ENCODE assay signal across 9 mouse cellular contexts in genomic region chr9:64120584-64121277, GRCm38 (mm10). TPM values are rescaled to one million over a fixed set of nuclear protein-coding genes. Genes with fewer than 3 reads are reported as not detected.
DNase-seq lines count a peak whose midpoint lies in the region; ATAC-seq and TF ChIP-seq lines count a peak whose summit lies in the region.
"Had no signal": no experiment of that assay in that cellular context is flagged by ENCODE, and none has a peak within 500 bp of the region (broad histone marks: within the 10 kb centered on the region; RNA-seq: fewer than 3 reads in every experiment).

No protein-coding gene starts in this region.

- H3K9ac ChIP-seq in ES-E14 (ENCODE audit: insufficient read depth, low read depth, low read length, poor library complexity, severe bottlenecking): peak overlapping the region; percentile 53; the same call in 1 of the 2 replicates
- H3K9ac ChIP-seq in lung, embryonic 16.5 days (ENCODE audit: low read length): no peak overlapping the region

- H3K4me1 ChIP-seq in ES-E14 (ENCODE audit: control insufficient read depth in 2 of 2, insufficient read depth in 2 of 2, low read length in 2 of 2, poor library complexity in 1 of 2): peaks cover 5 to 24% of the 10 kb centered on the region in 2 experiments
- H3K4me1 ChIP-seq in lung, embryonic 16.5 days (replicated peaks; ENCODE audit: control insufficient read depth, insufficient read depth, low read length): no peaks in the 10 kb centered on the region

- in situ Hi-C loops in ES-E14 (cut with MboI; ENCODE audit: low sequenced_read_pairs in 2 of 2, unreplicated experiment in 2 of 2): no loop called here

- no peak overlapping the region for H3K27ac ChIP-seq in ES-E14 (ENCODE audit: insufficient read depth, low read depth, low read length, poor library complexity, severe bottlenecking)
- no peak overlapping the region for H3K27ac ChIP-seq in lung, embryonic 16.5 days (ENCODE audit: low read length)
- H3K27ac ChIP-seq: macrophage had no signal

- DNase-seq in gastrocnemius, postnatal 25 days: peak; percentile 25
- DNase-seq in gastrocnemius, adult 8-10 months (ENCODE audit: low spot score in 2 of 2): no peak
- DNase-seq in ES-E14 (ENCODE audit: low read depth, low spot score): peak; percentile 86
- DNase-seq in cerebellum, postnatal 4 days (ENCODE audit: low spot score in 2 of 2): no peak
- DNase-seq in heart, postnatal 10 days: no peak
- DNase-seq in right cerebral cortex, postnatal 25 days: no peak

- intact Hi-C loops in heart, postnatal 10 days (cut with DNase I): no loop called here

- no peaks in the 10 kb centered on the region for H3K9me3 ChIP-seq in ES-E14 (ENCODE audit: control insufficient read depth, insufficient read depth, low read depth, low read length)
- H3K9me3 ChIP-seq in lung, embryonic 16.5 days (ENCODE audit: control insufficient read depth, low read length): no peaks in the 10 kb centered on the region

- H3K27me3 ChIP-seq in lung, embryonic 16.5 days (ENCODE audit: control insufficient read depth, insufficient read depth, low read depth, low read length): no peaks in the 10 kb centered on the region

- no peaks in the 10 kb centered on the region for H3K36me3 ChIP-seq in ES-E14 (ENCODE audit: control insufficient read depth, insufficient read depth, low read length, poor library complexity, severe bottlenecking)
- no peaks in the 10 kb centered on the region for H3K36me3 ChIP-seq in lung, embryonic 16.5 days (ENCODE audit: control insufficient read depth, insufficient read depth, low read length)

- no peak overlapping the region for H3K4me2 ChIP-seq in lung, embryonic 16.5 days (ENCODE audit: low read depth, low read length)

- 39% methylated on average over 11 of the region's 11 CpGs for WGBS in lung, embryonic 16.5 days

- peak; percentile 89 for ATAC-seq in granulocyte monocyte progenitor cell, adult 5-6 weeks (replicated peaks; ENCODE audit: poor library complexity, severe bottlenecking)
- peak; percentile 47 for ATAC-seq in lung, embryonic 16.5 days (ENCODE audit: low read depth)

- peak overlapping the region; percentile 45 to 54; a peak in 3 of 4 replicates for H3K4me3 ChIP-seq in ES-E14 (ENCODE audit: insufficient read depth in 1 of 2, low read depth in 1 of 2, low read length in 2 of 2, poor library complexity in 1 of 2, severe bottlenecking in 1 of 2)
- no peak overlapping the region for H3K4me3 ChIP-seq in lung, embryonic 16.5 days (ENCODE audit: low read length)

TF ChIP-seq in ES-E14, 5 proteins besides CTCF, POLR2A, EP300 and RAD21:
- TF ChIP-seq HCFC1 (IDR thresholded peaks at IDR 0.05; ENCODE audit: borderline replicate concordance, insufficient read depth, low read length): no peak
- no peak for TF ChIP-seq ZC3H11A (IDR thresholded peaks at IDR 0.05; ENCODE audit: borderline replicate concordance, low read depth, low read length)
- TF ChIP-seq CHD2 (IDR thresholded peaks at IDR 0.05; ENCODE audit: low read depth, low read length): no peak
- no peak for TF ChIP-seq MAFK (IDR thresholded peaks at IDR 0.05; ENCODE audit: insufficient read depth, low read depth, low read length)
- no peak for TF ChIP-seq ZNF384 (IDR thresholded peaks at IDR 0.05; ENCODE audit: low read depth, low read length)
TF ChIP-seq in ES-E14: peak in this region for 0.

RNA-seq across cellular contexts. Expression of gene Lctl, which starts 3.8 kb away (rescaled TPM):
- total RNA-seq in gastrocnemius, postnatal 25 days (2021): 1 to 10 TPM in 1 of 2 experiments, not detected in 1; 1.0 TPM
- under 1 TPM in 2 of 4 experiments, not detected in 2; 0.40 to 0.68 TPM for total RNA-seq in gastrocnemius, adult 8-10 months (2022)
- total RNA-seq in ES-E14 (2012; rRNA removed): 1.5 and 2.3 TPM in 2 replicates
- not detected in 2 replicates for total RNA-seq in granulocyte monocyte progenitor cell, adult 5-6 weeks (2014; fragmentation: Nextera tagmentation)
- 0.15 and 0.39 TPM in 2 replicates for total RNA-seq in granulocyte monocyte progenitor cell, adult 5-6 weeks (2017)
- polyA plus RNA-seq in lung, embryonic 16.5 days (2015; fragmentation: Nextera tagmentation; extraction: Ambion mirVana): not detected in 2 replicates
- under 1 TPM in 1 of 2 experiments, not detected in 1; 0.26 TPM for total RNA-seq in heart, postnatal 10 days (2021)
- polyA plus RNA-seq: macrophage had no signal

RNA-seq across cellular contexts. Expression of gene Zwilch, which starts 52.2 kb away (rescaled TPM):
- total RNA-seq in gastrocnemius, postnatal 25 days (2021): under 1 TPM; 0.38 to 0.88 TPM
- total RNA-seq in gastrocnemius, adult 8-10 months (2022): under 1 TPM; 0.13 to 0.44 (median 0.37) TPM
- total RNA-seq in ES-E14 (2012; rRNA removed): 99.2 and 151 TPM in 2 replicates
- total RNA-seq in granulocyte monocyte progenitor cell, adult 5-6 weeks (2014; fragmentation: Nextera tagmentation): 61.4 and 63.4 TPM in 2 replicates
- total RNA-seq in granulocyte monocyte progenitor cell, adult 5-6 weeks (2017): 98.1 and 118 TPM in 2 replicates
- polyA plus RNA-seq in lung, embryonic 16.5 days (2015; fragmentation: Nextera tagmentation; extraction: Ambion mirVana): 27.9 and 28.5 TPM in 2 replicates
- 1 to 10 TPM; 5.8 to 8.1 TPM for total RNA-seq in heart, postnatal 10 days (2021)

RNA-seq across cellular contexts. Expression of gene Rpl4, which starts 52.4 kb away (rescaled TPM):
- 100 to 1,000 TPM; 458 to 485 TPM for total RNA-seq in gastrocnemius, postnatal 25 days (2021)
- total RNA-seq in gastrocnemius, adult 8-10 months (2022): 100 to 1,000 TPM; 608 to 758 (median 650) TPM
- 1,251 and 1,343 TPM in 2 replicates for total RNA-seq in ES-E14 (2012; rRNA removed)
- 3,177 and 3,393 TPM in 2 replicates for total RNA-seq in granulocyte monocyte progenitor cell, adult 5-6 weeks (2014; fragmentation: Nextera tagmentation)
- 3,068 and 3,220 TPM in 2 replicates for total RNA-seq in granulocyte monocyte progenitor cell, adult 5-6 weeks (2017)
- polyA plus RNA-seq in lung, embryonic 16.5 days (2015; fragmentation: Nextera tagmentation; extraction: Ambion mirVana): 1,101 and 1,112 TPM in 2 replicates
- total RNA-seq in heart, postnatal 10 days (2021): 100 to 1,000 TPM; 625 to 646 TPM

RNA-seq across cellular contexts. Expression of gene Snapc5, which starts 58.3 kb away (rescaled TPM):
- total RNA-seq in gastrocnemius, postnatal 25 days (2021): 10 to 100 TPM; 17.9 to 18.5 TPM
- total RNA-seq in gastrocnemius, adult 8-10 months (2022): 10 to 100 TPM; 18.2 to 20.0 (median 18.5) TPM
- total RNA-seq in ES-E14 (2012; rRNA removed): 9.6 and 17.1 TPM in 2 replicates
- total RNA-seq in granulocyte monocyte progenitor cell, adult 5-6 weeks (2014; fragmentation: Nextera tagmentation): 27.6 and 29.8 TPM in 2 replicates
- 43.3 and 52.1 TPM in 2 replicates for total RNA-seq in granulocyte monocyte progenitor cell, adult 5-6 weeks (2017)
- polyA plus RNA-seq in lung, embryonic 16.5 days (2015; fragmentation: Nextera tagmentation; extraction: Ambion mirVana): 28.5 and 34.2 TPM in 2 replicates
- total RNA-seq in heart, postnatal 10 days (2021): 10 to 100 TPM; 19.9 to 24.2 TPM

Comparison
In these comparisons a context has a peak if more than half of its experiments do, and no peak if none do; other contexts are left out.
1. DNase-seq: peak in gastrocnemius, postnatal 25 days (single experiment) and ES-E14 (single experiment); none in gastrocnemius, adult 8-10 months (0 of 2), cerebellum, postnatal 4 days (0 of 2), heart, postnatal 10 days (0 of 2) and right cerebral cortex, postnatal 25 days (single experiment).
2. RNA of gene Zwilch, which starts 52.2 kb away (total RNA-seq): 61.4 to 118 TPM in granulocyte monocyte progenitor cell, adult 5-6 weeks and 99.2 to 151 TPM in ES-E14; 5.8 to 8.1 TPM in heart, postnatal 10 days, 0.38 to 0.88 TPM in gastrocnemius, postnatal 25 days and 0.13 to 0.44 TPM in gastrocnemius, adult 8-10 months; every median in the first group is over 4 times any median in the second.